Mouse (Mus musculus): Measurements from ENCODE around the gene Adam15. TPM values are rescaled to one million over a fixed set of nuclear protein-coding genes. Genes with fewer than 3 reads are reported as not detected.

Adam15 gene
- polyA plus RNA-seq, 1 experiment from 2014 or later = 23.3 TPM

GRCm38 (mm10) chr3:89379388-89380131, 29.8 kb upstream of the Adam15 start:
- H3K9ac ChIP-seq (ENCODE audit: low read depth, low read length) = no peak overlapping the region
- ATAC-seq (replicated peaks; ENCODE audit: insufficient number of reproducible peaks, low FRiP score, low TSS enrichment) = no peak
- no peak overlapping the region for H3K4me3 ChIP-seq (ENCODE audit: low read depth, low read length)
- H3K27ac ChIP-seq (ENCODE audit: low read depth, low read length) = no peak overlapping the region
- no peak overlapping the region for H3K4me2 ChIP-seq
- peaks cover 13% of the 10 kb centered on the region; the same call in 1 of the 2 replicates for H3K4me1 ChIP-seq (ENCODE audit: control insufficient read depth, insufficient read depth, low read length)
- no peaks in the 10 kb centered on the region for H3K36me3 ChIP-seq (ENCODE audit: control insufficient read depth, insufficient read depth, low read length)
- no peaks in the 10 kb centered on the region for H3K9me3 ChIP-seq (replicated peaks; ENCODE audit: control insufficient read depth, low read length)
- H3K27me3 ChIP-seq (ENCODE audit: control insufficient read depth, insufficient read depth, low read length) = no peaks in the 10 kb centered on the region
- 85% methylated on average over 31 of the region's 31 CpGs for WGBS (ENCODE audit: insufficient replicate concordance)

DNA sequence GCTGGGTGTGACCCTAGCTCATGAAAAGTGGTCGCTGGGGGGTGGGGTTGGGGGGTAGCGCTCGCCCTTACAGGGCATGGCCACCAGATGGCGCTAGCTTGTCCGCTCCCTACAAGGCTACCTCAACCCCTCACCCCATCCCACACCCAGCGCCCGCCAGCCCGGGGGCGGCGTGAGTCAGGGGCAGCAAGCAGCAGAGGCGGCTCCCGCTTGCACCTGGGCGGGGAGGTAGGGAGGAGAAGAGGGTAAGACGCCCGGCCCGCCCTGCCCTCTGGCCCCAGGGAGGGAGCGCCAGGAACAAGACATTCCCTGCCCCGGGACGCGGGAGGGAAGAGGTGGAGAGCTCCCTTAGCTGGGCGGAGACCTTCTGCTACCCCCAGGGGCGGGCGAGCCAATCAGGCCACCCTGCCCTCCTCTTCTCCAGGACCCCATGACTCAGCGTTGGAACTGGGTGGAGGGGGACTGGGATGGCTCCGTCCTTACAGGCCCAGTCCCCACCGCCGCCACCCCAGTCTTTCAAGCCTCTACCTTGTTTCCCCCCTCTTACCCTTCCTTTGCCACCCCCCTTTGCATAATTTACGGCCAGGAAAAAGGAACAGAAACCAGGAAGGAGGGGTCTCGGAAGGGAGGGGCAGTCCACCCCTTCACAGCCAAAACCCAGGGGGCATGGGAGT, 28.7 kb upstream of the Adam15 start:
- H3K9ac ChIP-seq (ENCODE audit: low read depth, low read length) = peak overlapping the region; percentile 77
- no peaks in the 10 kb centered on the region for H3K9me3 ChIP-seq (replicated peaks; ENCODE audit: control insufficient read depth, low read length)
- H3K4me2 ChIP-seq = peak overlapping the region; percentile 81
- 1% methylated on average over 29 of the region's 29 CpGs for WGBS (ENCODE audit: insufficient replicate concordance)
- H3K27ac ChIP-seq (ENCODE audit: low read depth, low read length) = no peak overlapping the region
- no peaks in the 10 kb centered on the region for H3K27me3 ChIP-seq (ENCODE audit: control insufficient read depth, insufficient read depth, low read length)
- peak; percentile 82 for ATAC-seq (replicated peaks; ENCODE audit: insufficient number of reproducible peaks, low FRiP score, low TSS enrichment)
- H3K4me3 ChIP-seq (ENCODE audit: low read depth, low read length) = peak overlapping the region; percentile 64
- no peaks in the 10 kb centered on the region for H3K36me3 ChIP-seq (ENCODE audit: control insufficient read depth, insufficient read depth, low read length)
- H3K4me1 ChIP-seq (ENCODE audit: control insufficient read depth, insufficient read depth, low read length) = peaks cover 12% of the 10 kb centered on the region; the same call in 1 of the 2 replicates

DNA sequence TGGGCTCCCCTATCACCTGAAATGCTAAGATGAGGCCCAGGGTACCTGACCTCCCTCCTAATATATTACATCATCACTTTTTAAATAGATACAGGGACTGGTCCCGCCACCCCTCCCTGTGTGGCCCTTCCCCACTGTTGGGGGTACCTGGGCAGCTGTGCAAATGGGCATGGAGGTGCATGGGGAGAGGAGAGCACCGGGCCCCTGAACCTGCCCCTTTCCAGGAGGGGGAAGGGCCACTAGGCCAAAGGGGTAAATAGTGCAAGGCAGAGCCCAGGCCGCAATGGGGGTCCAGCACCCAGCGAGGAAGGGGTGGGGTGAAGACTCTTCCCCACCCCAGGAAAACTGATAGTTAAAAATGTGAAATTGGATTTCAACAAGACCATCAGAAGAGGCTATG, 28.0 kb upstream of the Adam15 start:
- Histone ChIP-seq H3K27ac (ENCODE audit: low read depth, low read length) (no peak overlapping the region), H3K9ac (ENCODE audit: low read depth, low read length) (peak overlapping the region; percentile 77; the same call in 1 of the 2 replicates), H3K27me3 (ENCODE audit: control insufficient read depth, insufficient read depth, low read length) (no peaks in the 10 kb centered on the region), H3K4me1 (ENCODE audit: control insufficient read depth, insufficient read depth, low read length) (peaks cover 12% of the 10 kb centered on the region; the same call in 1 of the 2 replicates), H3K4me2 (peak overlapping the region; percentile 81), H3K9me3 (replicated peaks; ENCODE audit: control insufficient read depth, low read length) (no peaks in the 10 kb centered on the region), H3K4me3 (ENCODE audit: low read depth, low read length) (peak overlapping the region; percentile 64; the same call in 1 of the 2 replicates), H3K36me3 (ENCODE audit: control insufficient read depth, insufficient read depth, low read length) (no peaks in the 10 kb centered on the region)
- 72% methylated on average over 4 of the region's 4 CpGs for WGBS (ENCODE audit: insufficient replicate concordance)
- no peak for ATAC-seq (replicated peaks; ENCODE audit: insufficient number of reproducible peaks, low FRiP score, low TSS enrichment)

GRCm38 (mm10) chr3:89373581-89374231, 23.9 kb upstream of the Adam15 start:
- Histone ChIP-seq H3K4me1 (ENCODE audit: control insufficient read depth, insufficient read depth, low read length) (peaks cover 9% of the 10 kb centered on the region; the same call in 1 of the 2 replicates), H3K4me3 (ENCODE audit: low read depth, low read length) (no peak overlapping the region), H3K9me3 (replicated peaks; ENCODE audit: control insufficient read depth, low read length) (no peaks in the 10 kb centered on the region), H3K27me3 (ENCODE audit: control insufficient read depth, insufficient read depth, low read length) (peaks cover 3% of the 10 kb centered on the region; the same call in 1 of the 2 replicates), H3K4me2 (no peak overlapping the region), H3K9ac (ENCODE audit: low read depth, low read length) (no peak overlapping the region), H3K36me3 (ENCODE audit: control insufficient read depth, insufficient read depth, low read length) (no peaks in the 10 kb centered on the region), H3K27ac (ENCODE audit: low read depth, low read length) (no peak overlapping the region)
- WGBS (ENCODE audit: insufficient replicate concordance) = 35% methylated on average over 5 of the region's 5 CpGs
- no peak for ATAC-seq (replicated peaks; ENCODE audit: insufficient number of reproducible peaks, low FRiP score, low TSS enrichment)

DNA sequence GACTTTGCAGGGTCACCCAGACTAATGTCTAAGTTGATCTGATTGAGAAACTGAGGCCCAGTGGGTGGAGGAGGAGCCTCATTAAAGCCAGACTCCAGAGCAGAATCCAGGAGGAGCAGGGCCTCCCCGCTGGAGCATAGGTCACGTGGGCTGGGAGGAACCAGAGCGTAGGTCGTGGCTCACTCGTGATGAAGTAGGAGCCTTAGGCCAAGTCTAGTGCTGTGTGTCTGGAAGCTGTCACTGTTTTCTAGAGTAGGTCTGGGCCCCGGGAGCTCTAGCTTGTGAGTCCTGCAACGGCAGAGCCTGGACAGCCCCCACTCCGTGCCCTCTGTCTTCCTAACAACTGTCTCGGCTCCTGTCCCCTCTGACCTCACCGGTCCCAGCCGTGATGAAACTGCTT, 17.5 kb upstream of the Adam15 start:
- Histone ChIP-seq H3K4me1 (ENCODE audit: control insufficient read depth, insufficient read depth, low read length) (no peaks in the 10 kb centered on the region), H3K27me3 (ENCODE audit: control insufficient read depth, insufficient read depth, low read length) (peaks cover 3% of the 10 kb centered on the region), H3K4me3 (ENCODE audit: low read depth, low read length) (no peak overlapping the region), H3K9ac (ENCODE audit: low read depth, low read length) (no peak overlapping the region), H3K36me3 (ENCODE audit: control insufficient read depth, insufficient read depth, low read length) (no peaks in the 10 kb centered on the region), H3K9me3 (replicated peaks; ENCODE audit: control insufficient read depth, low read length) (no peaks in the 10 kb centered on the region), H3K27ac (ENCODE audit: low read depth, low read length) (no peak overlapping the region), H3K4me2 (no peak overlapping the region)
- 53% methylated on average over 11 of the region's 11 CpGs for WGBS (ENCODE audit: insufficient replicate concordance)
- 0 out of 2 replicates have a peak, but pooled peaks have one; percentile 35 for ATAC-seq (replicated peaks; ENCODE audit: insufficient number of reproducible peaks, low FRiP score, low TSS enrichment)

DNA sequence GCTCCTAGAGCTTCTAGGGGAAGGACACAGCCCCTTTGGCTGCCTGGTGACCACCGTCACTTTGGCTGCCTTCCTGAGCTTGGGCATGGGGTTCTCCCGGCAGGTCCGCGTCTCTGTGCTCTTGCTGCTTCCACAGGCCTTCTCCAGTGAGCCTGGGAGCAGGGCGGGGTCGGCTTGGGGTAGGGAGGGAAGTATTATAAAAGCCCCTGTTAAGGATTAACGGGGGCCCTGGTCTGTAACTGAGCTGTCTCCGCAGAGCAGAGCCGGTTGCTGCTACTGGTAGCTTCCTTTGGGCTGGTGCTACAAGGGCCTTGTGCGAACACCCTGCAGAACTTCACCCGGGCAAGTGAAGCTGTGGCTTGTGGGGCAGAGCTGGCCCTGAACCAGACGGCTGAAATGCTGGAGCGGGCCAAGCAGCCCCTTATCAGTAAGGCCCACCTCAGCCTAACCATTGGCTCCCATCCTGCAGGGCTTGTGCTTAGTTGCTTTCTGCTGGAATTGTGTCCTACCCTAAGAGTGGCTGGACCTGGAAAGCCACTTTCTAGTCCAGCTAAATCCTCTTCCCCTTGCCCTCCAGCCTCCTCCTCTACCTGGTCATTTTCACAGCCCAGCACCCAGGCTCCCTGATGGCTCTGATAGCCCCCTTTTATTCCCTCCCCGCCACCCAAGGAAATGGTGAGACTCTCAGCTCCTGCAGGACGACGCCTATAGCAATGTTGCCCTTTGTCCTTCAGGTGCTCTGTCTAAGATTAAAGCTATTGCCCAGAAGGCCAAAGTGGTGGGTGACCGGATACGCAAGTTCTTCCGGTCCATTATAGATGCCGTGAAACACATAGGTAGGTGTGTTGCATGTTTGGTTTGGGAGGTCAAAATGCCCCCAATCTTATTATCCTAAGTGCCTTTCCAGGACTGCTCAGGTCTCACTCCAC, 16.0 kb upstream of the Adam15 start:
- peaks cover 3% of the 10 kb centered on the region for H3K27me3 ChIP-seq (ENCODE audit: control insufficient read depth, insufficient read depth, low read length)
- no peak overlapping the region for H3K27ac ChIP-seq (ENCODE audit: low read depth, low read length)
- 64% methylated on average over 20 of the region's 20 CpGs for WGBS (ENCODE audit: insufficient replicate concordance)
- no peaks in the 10 kb centered on the region for H3K4me1 ChIP-seq (ENCODE audit: control insufficient read depth, insufficient read depth, low read length)
- H3K4me2 ChIP-seq = no peak overlapping the region
- H3K4me3 ChIP-seq (ENCODE audit: low read depth, low read length) = no peak overlapping the region
- H3K9ac ChIP-seq (ENCODE audit: low read depth, low read length) = no peak overlapping the region
- ATAC-seq (replicated peaks; ENCODE audit: insufficient number of reproducible peaks, low FRiP score, low TSS enrichment) = no peak
- no peaks in the 10 kb centered on the region for H3K36me3 ChIP-seq (ENCODE audit: control insufficient read depth, insufficient read depth, low read length)
- no peaks in the 10 kb centered on the region for H3K9me3 ChIP-seq (replicated peaks; ENCODE audit: control insufficient read depth, low read length)

DNA sequence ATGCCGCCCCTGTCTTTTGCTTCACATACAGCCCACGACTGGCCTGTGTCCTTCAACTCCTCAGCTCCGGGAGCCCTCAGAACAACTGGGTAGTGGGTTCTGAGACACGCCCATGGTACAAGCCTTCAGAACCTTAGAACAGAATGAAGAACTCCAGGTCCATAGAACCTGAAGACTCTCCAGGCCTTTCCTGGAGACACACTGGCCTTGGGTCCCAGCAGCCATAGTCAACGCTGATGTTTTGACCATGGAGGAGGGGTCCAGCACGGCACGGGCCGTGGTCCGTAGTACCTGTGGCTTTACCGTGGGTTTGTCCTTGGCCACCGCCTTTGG, 15.3 kb upstream of the Adam15 start, which contains the start of gene Dcst1:
TSS of gene Dcst1 (minus strand) at position 101 of the 333 bp plus-strand sequence.
- H3K9me3 ChIP-seq (replicated peaks; ENCODE audit: control insufficient read depth, low read length) = no peaks in the 10 kb centered on the region
- no peak within 1 kb of the TSS for H3K9ac ChIP-seq (ENCODE audit: low read depth, low read length)
- no peaks in the 10 kb centered on the region for H3K36me3 ChIP-seq (ENCODE audit: control insufficient read depth, insufficient read depth, low read length)
- no peak within 1 kb of the TSS for H3K4me2 ChIP-seq
- no peaks in the 10 kb centered on the region for H3K4me1 ChIP-seq (ENCODE audit: control insufficient read depth, insufficient read depth, low read length)
- 86% methylated on average over 11 of the region's 11 CpGs for WGBS (ENCODE audit: insufficient replicate concordance)
- peaks cover 3% of the 10 kb centered on the region for H3K27me3 ChIP-seq (ENCODE audit: control insufficient read depth, insufficient read depth, low read length)
- H3K27ac ChIP-seq (ENCODE audit: low read depth, low read length) = no peak within 1 kb of the TSS
- H3K4me3 ChIP-seq (ENCODE audit: low read depth, low read length) = no peak within 1 kb of the TSS
- no peak for ATAC-seq (replicated peaks; ENCODE audit: insufficient number of reproducible peaks, low FRiP score, low TSS enrichment)

DNA sequence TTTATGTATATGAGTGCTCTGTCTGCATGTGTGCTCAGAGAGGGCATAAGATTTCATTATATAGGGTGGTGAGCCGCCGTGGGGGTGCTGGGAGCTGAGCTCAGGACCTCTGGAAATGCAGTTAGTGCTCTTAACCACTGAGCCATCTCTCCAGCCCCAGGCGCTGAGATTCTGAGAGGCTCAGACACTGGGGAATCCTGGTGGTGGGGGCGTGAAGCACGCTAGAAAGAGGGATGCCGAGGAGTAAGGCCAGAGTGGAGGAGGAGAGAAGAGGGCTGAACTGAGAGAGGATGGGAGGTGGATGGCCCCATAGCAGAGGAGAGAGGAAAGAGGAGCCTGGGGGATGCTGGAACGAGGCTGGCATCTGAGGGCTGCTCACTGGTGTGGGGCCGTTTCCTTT, 14.8 kb upstream of the Adam15 start:
- Histone ChIP-seq H3K27ac (ENCODE audit: low read depth, low read length) (no peak overlapping the region), H3K4me3 (ENCODE audit: low read depth, low read length) (no peak overlapping the region), H3K9me3 (replicated peaks; ENCODE audit: control insufficient read depth, low read length) (no peaks in the 10 kb centered on the region), H3K4me2 (no peak overlapping the region), H3K36me3 (ENCODE audit: control insufficient read depth, insufficient read depth, low read length) (no peaks in the 10 kb centered on the region), H3K9ac (ENCODE audit: low read depth, low read length) (no peak overlapping the region), H3K27me3 (ENCODE audit: control insufficient read depth, insufficient read depth, low read length) (peaks cover 3% of the 10 kb centered on the region), H3K4me1 (ENCODE audit: control insufficient read depth, insufficient read depth, low read length) (no peaks in the 10 kb centered on the region)
- 60% methylated on average over 8 of the region's 8 CpGs for WGBS (ENCODE audit: insufficient replicate concordance)
- ATAC-seq (replicated peaks; ENCODE audit: insufficient number of reproducible peaks, low FRiP score, low TSS enrichment) = no peak
